In the genomic region with DNA sequence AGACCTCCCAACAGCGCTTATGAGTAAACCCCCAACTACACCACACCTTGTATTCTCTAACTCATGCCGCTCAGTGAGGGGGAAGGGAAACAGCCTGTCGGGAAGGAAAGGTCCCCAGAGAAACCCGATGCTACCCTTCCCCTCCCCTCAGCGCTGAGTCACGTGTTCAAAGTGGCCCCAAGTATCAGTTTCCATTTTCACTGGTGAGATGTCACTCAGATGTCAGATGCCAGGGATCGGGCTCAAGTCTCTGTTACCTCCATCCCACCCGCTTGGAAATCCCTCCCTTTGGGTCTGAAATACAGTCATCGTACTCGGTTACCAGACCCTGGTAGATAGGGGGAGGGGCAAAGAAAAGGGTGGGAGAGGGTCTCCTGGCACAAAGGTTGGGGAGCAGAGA, we compare ENCODE assay signal across 9 mouse cellular contexts. TPM values are rescaled to one million over a fixed set of nuclear protein-coding genes. Genes with fewer than 3 reads are reported as not detected.
DNase-seq lines count a peak whose midpoint lies in the region; ATAC-seq and TF ChIP-seq lines count a peak whose summit lies in the region.
"Had no signal": no experiment of that assay in that cellular context is flagged by ENCODE, and none has a peak within 500 bp of the region (broad histone marks: within the 10 kb centered on the region; RNA-seq: fewer than 3 reads in every experiment).

No protein-coding gene starts in this region.

- peak; percentile 66 for ATAC-seq in neural tube, embryonic 11.5 days (ENCODE audit: insufficient read depth, low FRiP score, low TSS enrichment)
- ATAC-seq in kidney, postnatal 0 days (replicated peaks; ENCODE audit: low FRiP score, low read depth), result peak; percentile 52
- ATAC-seq in megakaryocyte progenitor cell, adult 5-6 weeks (replicated peaks; ENCODE audit: poor library complexity), result peak; percentile 50

- TF ChIP-seq CTCF in kidney, postnatal 0 days (IDR thresholded peaks at IDR 0.05; ENCODE audit: low read depth), result 0 out of 2 replicates have a peak, but pooled peaks have one; percentile 0

- H3K4me1 ChIP-seq in neural tube, embryonic 11.5 days (ENCODE audit: control insufficient read depth, insufficient read depth, low read length), result peaks cover 17% of the 10 kb centered on the region
- H3K4me1 ChIP-seq in kidney, postnatal 0 days (replicated peaks; ENCODE audit: insufficient read depth, low read length), result peaks cover 10% of the 10 kb centered on the region

- peak; percentile 66 for DNase-seq in neural tube, embryonic 11.5 days (ENCODE audit: low spot score)
- no peak for DNase-seq in neural tube, embryonic 10.5 days (ENCODE audit: extremely low spot score, low spot score)
- DNase-seq in c-Kit-positive CD71-positive TER-119-positive erythroid progenitor cells, embryonic 14.5 days (ENCODE audit: low spot score), result peak; percentile 36
- peak; percentile 31 for DNase-seq in gastrocnemius, postnatal 10 days
- DNase-seq in kidney, postnatal 0 days (ENCODE audit: low spot score), result peak; percentile 78
- peak; percentile 22 to 68 for DNase-seq in spleen, postnatal 4 days (ENCODE audit: low spot score in 2 of 2)
- no peak for DNase-seq in layer of hippocampus, adult 9-10 months (ENCODE audit: low spot score)

- H3K36me3 ChIP-seq in neural tube, embryonic 11.5 days (ENCODE audit: control insufficient read depth, insufficient read depth, low read length), result peaks cover 13% of the 10 kb centered on the region
- peaks cover 16% of the 10 kb centered on the region; the same call in 1 of the 2 replicates for H3K36me3 ChIP-seq in kidney, postnatal 0 days (ENCODE audit: insufficient read depth, low read length)

- no peaks in the 10 kb centered on the region for H3K9me3 ChIP-seq in neural tube, embryonic 11.5 days (ENCODE audit: control insufficient read depth, low read length)
- H3K9me3 ChIP-seq in kidney, postnatal 0 days (replicated peaks; ENCODE audit: low read length), result no peaks in the 10 kb centered on the region

- WGBS in neural tube, embryonic 11.5 days, result under 1% methylated on average over 10 of the region's 10 CpGs
- 2% methylated on average over 10 of the region's 10 CpGs for WGBS in kidney, postnatal 0 days

- peak overlapping the region; percentile 55 for H3K4me3 ChIP-seq in neural tube, embryonic 11.5 days (ENCODE audit: low read depth, low read length)
- peak overlapping the region; percentile 72 for H3K4me3 ChIP-seq in kidney, postnatal 0 days (replicated peaks; ENCODE audit: low read depth, low read length)

- no peaks in the 10 kb centered on the region for H3K27me3 ChIP-seq in neural tube, embryonic 11.5 days (ENCODE audit: control insufficient read depth, insufficient read depth, low read length)
- H3K27me3 ChIP-seq in kidney, postnatal 0 days (ENCODE audit: insufficient read depth, low read length), result no peaks in the 10 kb centered on the region

- H3K27ac ChIP-seq in neural tube, embryonic 11.5 days (ENCODE audit: low read depth, low read length), result peak overlapping the region; percentile 53; the same call in 1 of the 2 replicates
- H3K27ac ChIP-seq in kidney, postnatal 0 days, result peak overlapping the region; percentile 83

- H3K9ac ChIP-seq in neural tube, embryonic 11.5 days (ENCODE audit: low read length), result peak overlapping the region; percentile 79
- H3K9ac ChIP-seq in kidney, postnatal 0 days (ENCODE audit: low read depth, low read length), result peak overlapping the region; percentile 89

- peak overlapping the region; percentile 81 for H3K4me2 ChIP-seq in neural tube, embryonic 11.5 days (ENCODE audit: low read depth)
- peak overlapping the region; percentile 70 for H3K4me2 ChIP-seq in kidney, postnatal 0 days (ENCODE audit: low read length)

RNA-seq across cellular contexts. Expression of gene Selenow, which starts 0.4 kb away (rescaled TPM):
- 917 and 923 TPM in 2 replicates for polyA plus RNA-seq in neural tube, embryonic 11.5 days (2014; fragmentation: Nextera tagmentation; extraction: Ambion mirVana)
- 100 to 1,000 TPM; 672 to 685 TPM for total RNA-seq in gastrocnemius, postnatal 10 days (2021)
- 751 and 763 TPM in 2 replicates for polyA plus RNA-seq in kidney, postnatal 0 days (2015; fragmentation: Nextera tagmentation; extraction: Ambion mirVana)
- 69.8 and 85.4 TPM in 2 replicates for total RNA-seq in megakaryocyte progenitor cell, adult 5-6 weeks (2015)
- total RNA-seq in megakaryocyte progenitor cell, adult 5-6 weeks (2017), result 23.7 and 30.0 TPM in 2 replicates

RNA-seq across cellular contexts. Expression of gene Nop53, which starts 24.1 kb away (rescaled TPM):
- polyA plus RNA-seq in neural tube, embryonic 11.5 days (2014; fragmentation: Nextera tagmentation; extraction: Ambion mirVana), result 176 and 182 TPM in 2 replicates
- total RNA-seq in gastrocnemius, postnatal 10 days (2021), result 100 to 1,000 TPM; 135 to 141 TPM
- polyA plus RNA-seq in kidney, postnatal 0 days (2015; fragmentation: Nextera tagmentation; extraction: Ambion mirVana), result 213 and 221 TPM in 2 replicates
- 64.0 and 65.0 TPM in 2 replicates for total RNA-seq in megakaryocyte progenitor cell, adult 5-6 weeks (2015)
- total RNA-seq in megakaryocyte progenitor cell, adult 5-6 weeks (2017), result 230 and 286 TPM in 2 replicates

RNA-seq across cellular contexts. Expression of gene Crxos, which starts 39.4 kb away (rescaled TPM):
- polyA plus RNA-seq in neural tube, embryonic 11.5 days (2014; fragmentation: Nextera tagmentation; extraction: Ambion mirVana), result 0.56 TPM in 1 of 2 replicates, not detected in the other
- total RNA-seq in gastrocnemius, postnatal 10 days (2021), result not detected
- not detected in 2 replicates for polyA plus RNA-seq in kidney, postnatal 0 days (2015; fragmentation: Nextera tagmentation; extraction: Ambion mirVana)
- not detected in 2 replicates for total RNA-seq in megakaryocyte progenitor cell, adult 5-6 weeks (2015)
- not detected in 2 replicates for total RNA-seq in megakaryocyte progenitor cell, adult 5-6 weeks (2017)
- total RNA-seq: gastrocnemius, postnatal 36 days had no signal

RNA-seq across cellular contexts. Expression of gene Crx, which starts 42.0 kb away (rescaled TPM):
- not detected in 2 replicates for polyA plus RNA-seq in neural tube, embryonic 11.5 days (2014; fragmentation: Nextera tagmentation; extraction: Ambion mirVana)
- total RNA-seq in gastrocnemius, postnatal 10 days (2021), result not detected
- not detected in 2 replicates for polyA plus RNA-seq in kidney, postnatal 0 days (2015; fragmentation: Nextera tagmentation; extraction: Ambion mirVana)
- total RNA-seq in megakaryocyte progenitor cell, adult 5-6 weeks (2015), result not detected in 2 replicates
- total RNA-seq in megakaryocyte progenitor cell, adult 5-6 weeks (2017), result not detected in 2 replicates
- total RNA-seq: gastrocnemius, postnatal 36 days had no signal

RNA-seq across cellular contexts. Expression of gene Ehd2, which starts 45.6 kb away (rescaled TPM):
- 11.2 and 11.3 TPM in 2 replicates for polyA plus RNA-seq in neural tube, embryonic 11.5 days (2014; fragmentation: Nextera tagmentation; extraction: Ambion mirVana)
- total RNA-seq in gastrocnemius, postnatal 10 days (2021), result 100 to 1,000 TPM; 110 to 126 TPM
- polyA plus RNA-seq in kidney, postnatal 0 days (2015; fragmentation: Nextera tagmentation; extraction: Ambion mirVana), result 24.6 and 26.6 TPM in 2 replicates
- total RNA-seq in megakaryocyte progenitor cell, adult 5-6 weeks (2015), result 0.07 and 0.27 TPM in 2 replicates
- total RNA-seq in megakaryocyte progenitor cell, adult 5-6 weeks (2017), result 0.21 and 0.24 TPM in 2 replicates

Comparison
In these comparisons a context has a peak if more than half of its experiments do, and no peak if none do; other contexts are left out.
1. DNase-seq: peak in neural tube, embryonic 11.5 days (single experiment), c-Kit-positive CD71-positive TER-119-positive erythroid progenitor cells, embryonic 14.5 days (single experiment), gastrocnemius, postnatal 10 days (single experiment), kidney, postnatal 0 days (single experiment) and spleen, postnatal 4 days (2 of 2); none in neural tube, embryonic 10.5 days (single experiment) and layer of hippocampus, adult 9-10 months (single experiment).
2. RNA of gene Selenow, which starts 0.4 kb away (total RNA-seq): 672 to 685 TPM in gastrocnemius, postnatal 10 days; 23.7 to 85.4 TPM in megakaryocyte progenitor cell, adult 5-6 weeks; every median in the first group is over 4 times any median in the second.
3. Peak in every context shown above with its lines, with median percentiles within 50 percentile points of each other: ATAC-seq.